Mouse (Mus musculus) G1E (cell line): Measurements from ENCODE around the gene Odf3b.

Source experiments
- CTCF ChIP-seq: IDR thresholded peaks from 2 replicates; pipeline ENCODE4 v1.5.1; 2012; ENCODE audit warnings: low read depth, low read length, inconsistent platforms, mixed read lengths
- GATA1 ChIP-seq: IDR thresholded peaks from 2 replicates; pipeline ENCODE4 v1.6.1; 2012; ENCODE audit warnings: borderline replicate concordance, low read length, inconsistent platforms, mixed read lengths
- GATA2 ChIP-seq: IDR thresholded peaks from 2 replicates; pipeline ENCODE4 v1.6.1; 2012; ENCODE audit warnings: low read depth, low read length, inconsistent platforms, borderline replicate concordance
- POLR2AphosphoS5 ChIP-seq: IDR thresholded peaks from 2 replicates; pipeline ENCODE4 v1.6.1; 2012; ENCODE audit warnings: low read depth, low read length, inconsistent platforms; ENCODE audit not compliant: insufficient replicate concordance

DNA sequence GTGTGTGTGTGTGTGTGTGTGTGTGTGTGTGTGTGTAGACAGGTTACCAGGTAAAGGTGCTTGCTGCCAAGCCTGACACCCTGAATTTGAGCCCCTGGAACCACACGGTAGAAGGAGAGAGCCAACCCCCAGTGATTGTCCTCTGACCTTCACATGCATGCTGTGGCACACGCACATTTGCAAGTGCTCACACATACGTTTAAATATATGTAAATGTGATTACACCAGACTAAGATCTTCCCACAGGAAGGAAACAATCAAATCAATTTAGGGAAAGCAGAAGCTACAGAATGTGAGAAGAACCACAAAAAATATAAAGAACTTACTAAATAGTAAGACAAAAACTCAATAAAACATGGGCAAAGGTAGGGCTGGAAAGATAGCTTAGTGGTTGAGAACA lies 38.9 kb downstream of the Odf3b start:
- TF ChIP-seq CTCF (no peak), POLR2AphosphoS5 (no peak), GATA1 (no peak), GATA2 (no peak)
